Mouse (Mus musculus) layer of hippocampus, adult 9-11 months (tissue): ENCODE data around the gene Kynu.

ENCODE experiments used
- DNase-seq: peaks from one replicate; pipeline ENCODE4 v3.0.0; 2022

The Kynu gene

DNA sequence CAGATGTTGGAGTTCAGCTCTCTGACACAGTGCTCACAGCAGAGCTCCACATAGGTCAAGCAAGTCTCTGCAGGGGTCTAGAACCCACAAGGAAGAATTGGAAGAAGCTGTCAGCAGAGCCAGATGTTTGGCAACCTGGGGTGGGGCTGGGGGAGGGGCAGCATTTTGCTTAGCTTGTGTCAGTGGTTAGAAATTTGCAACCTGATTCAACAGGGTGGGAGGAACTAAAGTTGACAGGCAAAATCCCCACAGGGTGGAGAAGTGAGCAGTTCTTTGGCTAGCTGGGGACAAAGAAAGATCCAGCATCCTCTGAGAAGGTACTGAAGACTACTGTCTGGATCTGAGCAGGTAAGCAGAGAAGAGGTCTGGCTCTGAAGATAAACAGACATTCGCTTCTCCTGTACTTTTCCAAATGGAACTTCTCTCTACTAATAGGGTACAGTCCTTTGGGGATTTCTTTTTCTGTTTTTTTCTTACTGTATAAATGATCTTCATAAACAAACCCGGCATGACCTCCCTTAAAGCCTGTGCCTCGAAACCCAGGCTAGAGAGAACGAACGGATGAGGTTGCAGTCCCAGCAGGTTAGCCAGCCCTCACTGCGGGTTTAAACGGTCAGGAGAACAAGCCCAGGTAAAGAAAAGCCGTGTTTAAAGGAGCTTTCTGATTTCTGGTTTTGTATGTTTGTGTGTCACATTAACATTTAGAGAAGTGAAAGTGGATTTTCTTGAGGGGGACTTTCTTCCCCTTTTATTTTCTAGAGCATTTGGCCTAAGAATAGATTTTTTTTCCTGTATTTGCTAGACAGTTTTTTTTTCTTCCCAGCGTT lies at the start of gene Kynu:
Kynu (plus strand) TSS at position 268 of the 827 bp plus-strand sequence.
- no peak for DNase-seq

DNA sequence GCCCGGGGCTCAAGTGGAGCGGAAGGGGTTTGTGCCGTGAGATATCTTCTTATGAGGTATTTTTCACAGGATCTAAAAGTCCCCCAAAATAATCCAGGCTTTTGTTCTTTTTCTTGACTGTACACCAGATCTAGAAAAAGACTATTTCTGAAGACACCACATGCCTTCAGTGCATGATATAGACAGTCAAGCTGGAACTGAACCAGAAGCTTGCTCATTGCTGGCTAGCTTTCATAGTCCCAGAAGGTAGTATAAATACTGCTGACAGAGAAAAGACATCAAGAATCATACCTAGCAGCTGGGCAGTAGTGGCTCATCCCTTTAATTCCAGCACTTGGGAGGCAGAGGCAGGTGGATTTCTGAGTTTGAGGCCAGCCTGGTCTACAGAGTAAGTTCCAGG lies 48.9 kb upstream of the Kynu start:
- peak; percentile 29 for DNase-seq

DNA sequence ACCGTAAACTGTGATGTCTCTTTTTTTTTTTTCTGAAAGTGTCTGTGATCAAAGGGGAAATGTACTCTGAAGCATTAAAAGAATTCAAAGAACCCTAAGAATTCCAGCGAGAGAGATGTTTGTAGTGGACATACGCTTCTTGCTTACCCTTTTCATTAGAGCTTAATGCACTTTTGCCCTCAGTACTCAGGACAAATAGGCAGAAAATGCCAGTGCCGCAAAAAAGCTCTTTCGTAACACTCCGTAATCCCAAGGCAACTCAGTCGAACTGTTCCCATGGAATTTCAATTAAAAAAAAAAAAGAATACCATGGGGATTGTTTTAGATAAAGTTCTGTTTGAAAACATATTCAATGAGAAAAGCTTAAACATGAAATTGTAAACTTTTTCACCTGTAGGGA lies 41.3 kb upstream of the Kynu start:
- no peak for DNase-seq

DNA sequence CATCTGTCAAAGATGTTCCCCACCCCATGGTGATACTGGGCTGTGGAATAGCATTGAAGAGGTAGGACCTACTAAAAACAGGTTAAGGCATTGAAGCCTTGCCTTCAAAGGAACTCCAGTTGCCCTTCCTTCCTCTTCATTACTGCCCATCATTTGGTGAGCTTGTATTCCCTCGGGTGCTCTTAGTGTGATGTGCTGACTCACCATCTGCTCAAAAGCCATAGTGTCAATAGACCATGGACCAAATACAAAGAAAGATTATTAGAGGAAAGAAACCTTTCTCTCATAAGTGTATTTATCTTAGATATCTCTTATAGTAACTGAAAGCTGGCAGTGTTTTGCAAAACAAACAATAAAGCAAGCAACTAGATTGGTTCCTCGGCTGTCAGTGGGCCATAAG lies 20.7 kb upstream of the Kynu start:
- no peak for DNase-seq

DNA sequence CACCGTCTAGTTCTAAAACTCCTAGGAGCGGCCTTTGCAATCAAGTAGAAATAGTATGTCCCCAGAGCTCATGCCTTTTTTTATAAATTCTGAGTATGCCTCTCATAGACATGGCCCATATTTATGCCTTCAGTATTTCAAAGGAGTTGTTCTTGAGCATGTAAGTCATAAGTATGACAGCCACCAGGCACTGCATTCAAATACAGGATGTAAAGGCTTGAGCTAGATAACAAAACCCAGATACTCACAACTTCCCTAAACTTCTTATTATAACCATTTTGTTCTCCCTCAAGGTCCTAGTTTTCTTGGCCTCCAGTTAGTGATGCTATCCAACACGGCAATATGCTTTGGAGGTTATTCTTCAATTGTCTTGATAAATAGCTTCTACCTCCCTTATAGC lies 12.5 kb upstream of the Kynu start:
- DNase-seq, result no peak

DNA sequence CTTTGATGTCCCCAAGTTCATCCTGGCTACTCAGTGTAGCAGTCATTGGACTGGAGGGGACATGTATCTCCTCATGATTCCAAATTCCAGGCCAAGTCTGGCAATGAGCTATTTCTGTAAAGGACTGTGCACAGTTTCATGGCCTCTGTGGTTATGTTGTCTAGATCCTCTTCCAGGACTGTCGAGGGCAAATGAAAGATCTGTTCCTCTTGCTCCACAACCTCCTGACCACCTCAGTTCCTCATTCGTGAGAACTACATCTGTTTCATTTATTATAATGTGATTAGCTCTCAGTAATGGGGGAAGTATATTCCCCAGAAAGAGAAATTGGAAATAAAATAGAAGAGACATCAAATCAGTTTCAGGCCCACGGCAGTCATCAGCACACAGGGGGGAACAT lies 9.5 kb upstream of the Kynu start:
- no peak for DNase-seq

DNA sequence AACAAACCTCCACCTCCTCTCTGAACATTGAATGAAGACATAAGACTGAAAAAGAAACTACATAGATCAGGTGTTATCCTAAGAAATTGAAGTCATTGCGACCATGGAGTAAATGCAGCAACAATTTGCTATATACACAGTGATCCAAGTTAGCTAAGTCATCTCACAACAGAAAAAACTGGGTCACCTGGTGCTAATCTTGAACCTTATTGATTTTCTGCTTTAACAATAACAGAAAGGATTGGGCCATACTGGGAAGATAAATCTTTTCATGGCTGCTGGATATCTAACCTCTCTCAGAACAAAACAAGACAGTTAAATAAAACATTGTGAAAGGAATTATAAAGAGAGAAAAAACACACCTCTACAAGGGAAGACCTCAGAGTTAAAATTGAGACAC lies 8.7 kb upstream of the Kynu start:
- DNase-seq, result no peak

DNA sequence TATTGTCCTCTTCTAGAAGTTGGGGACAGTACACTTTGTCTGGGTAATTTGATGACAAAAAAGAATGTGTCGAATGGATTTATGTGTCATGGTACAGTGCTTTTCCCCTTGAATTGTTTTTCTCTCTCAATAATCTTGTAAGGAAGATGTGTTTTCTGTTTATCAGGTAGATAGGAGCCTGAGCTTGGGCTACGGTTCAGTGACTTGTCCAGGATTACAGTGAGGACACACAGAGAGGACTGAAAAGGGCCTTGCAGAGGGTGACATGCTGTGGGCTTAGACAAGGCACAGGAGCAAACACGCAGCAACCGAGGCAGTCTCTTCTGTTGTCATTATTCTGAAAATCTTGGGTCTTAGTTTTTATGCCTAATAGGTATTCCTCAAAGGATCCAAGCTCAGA lies 913 bp upstream of the Kynu start:
- no peak for DNase-seq

DNA sequence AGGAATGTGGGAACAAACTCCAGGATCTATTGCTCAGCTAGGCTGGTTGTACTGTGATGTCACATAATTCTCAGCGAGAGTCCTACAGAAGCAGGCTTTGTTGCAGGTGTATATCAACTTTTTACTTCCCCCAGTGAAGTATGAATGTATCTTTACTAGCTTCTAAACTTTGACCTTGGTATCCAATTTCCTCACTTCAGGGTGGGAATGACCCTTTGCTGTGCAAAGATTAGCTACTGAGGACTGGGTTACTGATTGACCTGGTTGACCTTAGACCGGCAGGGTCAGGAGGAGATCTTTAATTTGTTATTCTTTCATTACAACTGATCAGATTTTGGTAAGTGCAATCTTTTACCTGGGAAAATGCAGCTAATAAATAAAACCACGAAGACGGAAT lies 758 bp downstream of the Kynu start:
- no peak for DNase-seq

DNA sequence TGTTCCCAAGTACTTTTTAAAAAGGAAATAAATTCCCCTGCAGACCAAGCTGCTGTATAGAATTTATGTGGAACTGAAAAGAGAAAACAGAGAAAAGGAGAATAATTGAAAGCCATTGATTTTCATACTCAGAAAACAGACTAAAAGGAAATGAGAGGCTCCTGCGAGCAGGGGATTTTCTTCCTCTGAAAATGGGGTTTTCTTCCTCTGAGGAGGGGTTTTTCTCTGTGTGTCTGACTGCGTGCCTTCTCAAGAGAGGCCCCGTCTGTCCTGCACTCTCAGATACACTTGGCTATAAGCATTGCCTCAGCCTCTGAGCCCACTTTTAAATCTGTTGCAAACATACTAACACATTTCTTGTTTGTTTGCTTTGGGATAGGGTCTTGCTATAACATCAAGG lies 1.9 kb downstream of the Kynu start:
- DNase-seq, result no peak

DNA sequence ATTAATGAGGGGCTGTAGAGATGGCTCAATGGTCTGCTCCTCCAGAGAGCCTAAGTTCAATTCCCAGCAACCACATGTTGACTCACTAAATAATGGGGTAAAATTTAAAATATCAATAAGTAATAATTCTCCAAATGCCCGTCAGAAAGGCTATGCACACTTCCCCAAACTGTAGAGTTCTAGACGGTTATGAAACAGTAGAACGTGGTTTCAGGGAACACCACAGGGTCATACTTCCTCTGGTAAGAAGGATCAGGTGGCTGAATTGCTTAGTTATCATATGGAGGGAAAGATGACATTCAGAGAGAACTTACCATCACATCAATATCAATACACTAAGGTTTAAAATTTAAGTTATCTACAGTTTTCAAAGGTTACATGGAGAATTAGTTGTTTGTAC lies 6.1 kb downstream of the Kynu start:
- no peak for DNase-seq

DNA sequence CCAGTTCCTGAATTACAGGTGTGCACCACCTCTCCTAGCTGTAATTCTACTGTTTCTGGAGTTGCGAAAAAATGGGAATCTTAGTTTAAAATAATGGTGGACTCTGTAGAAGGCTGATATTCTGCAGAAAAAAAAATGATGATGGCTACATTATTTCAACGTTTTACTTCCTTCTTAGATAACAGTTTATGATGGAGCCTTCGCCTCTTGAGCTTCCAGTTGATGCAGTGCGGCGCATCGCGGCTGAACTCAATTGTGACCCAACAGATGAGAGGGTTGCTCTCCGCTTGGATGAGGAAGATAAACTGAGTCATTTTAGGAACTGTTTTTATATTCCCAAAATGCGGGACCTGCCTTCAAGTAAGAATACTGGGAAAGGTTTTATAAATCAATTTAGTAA lies 7.7 kb downstream of the Kynu start:
- no peak for DNase-seq

DNA sequence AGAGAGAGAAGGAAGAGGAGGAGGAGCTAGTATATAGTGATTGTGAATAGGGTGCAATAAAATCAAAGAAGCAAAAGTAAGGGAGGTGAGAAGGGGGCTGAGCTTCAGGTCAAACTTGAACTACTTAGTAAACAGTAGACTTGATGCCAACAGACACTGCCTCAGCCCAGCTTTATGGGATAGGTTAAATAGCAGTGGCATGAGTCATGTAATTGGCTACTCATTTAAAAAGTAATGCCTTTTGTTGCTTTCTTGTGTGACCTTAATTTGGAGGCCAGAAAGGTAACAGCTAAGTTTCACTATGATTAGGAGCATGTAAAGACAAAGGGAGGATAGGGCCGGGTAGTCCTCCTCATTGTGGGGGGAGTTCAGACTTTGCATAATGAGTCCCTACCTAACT lies 13.3 kb downstream of the Kynu start:
- DNase-seq, result no peak

DNA sequence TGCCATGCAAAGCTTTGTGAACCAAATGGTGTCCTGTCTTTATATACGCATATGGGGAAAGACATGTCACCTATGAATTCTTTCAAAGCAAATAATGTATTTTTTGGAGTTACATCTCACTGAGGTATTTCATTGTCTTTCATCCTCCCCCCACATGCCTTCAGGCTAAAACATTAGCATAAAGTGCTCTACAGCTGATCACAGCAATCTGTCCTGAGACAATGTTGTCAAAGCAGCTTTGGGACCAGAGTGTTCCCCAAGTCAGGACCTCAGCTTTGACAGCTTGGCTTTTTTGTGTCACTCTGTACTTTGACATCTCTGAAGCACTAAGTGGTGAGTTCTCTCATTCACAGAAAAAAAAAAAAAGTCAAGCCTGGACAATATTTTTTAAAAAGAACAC lies 18.4 kb downstream of the Kynu start:
- no peak for DNase-seq

DNA sequence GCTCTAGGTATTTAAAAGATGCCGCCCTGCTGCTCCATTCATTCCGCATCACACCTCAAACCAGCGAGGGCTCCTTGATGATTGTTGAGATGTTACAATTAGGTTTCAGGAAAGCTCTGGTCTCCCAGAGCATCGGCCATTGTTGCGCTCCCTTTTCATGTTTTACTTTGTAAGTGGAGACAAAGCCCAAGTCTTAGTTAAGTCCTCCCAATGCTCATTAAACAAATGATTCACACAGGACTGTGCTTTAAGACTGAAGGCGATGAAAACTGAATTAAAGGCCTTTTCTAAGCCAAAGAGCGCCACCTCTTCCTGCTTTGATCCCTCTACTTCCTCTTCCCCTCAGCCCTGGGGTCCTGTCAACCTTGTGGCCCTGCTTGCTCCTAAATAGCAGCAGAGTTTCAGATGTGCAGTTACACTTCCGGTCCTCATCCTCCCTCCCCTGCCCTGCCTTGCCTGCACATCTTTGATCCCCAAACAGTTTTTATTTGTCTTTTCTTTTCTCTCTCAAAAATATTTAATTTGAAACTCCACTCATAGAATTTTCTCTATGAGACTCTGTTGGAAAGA lies 28.2 kb downstream of the Kynu start:
- DNase-seq, result no peak

DNA sequence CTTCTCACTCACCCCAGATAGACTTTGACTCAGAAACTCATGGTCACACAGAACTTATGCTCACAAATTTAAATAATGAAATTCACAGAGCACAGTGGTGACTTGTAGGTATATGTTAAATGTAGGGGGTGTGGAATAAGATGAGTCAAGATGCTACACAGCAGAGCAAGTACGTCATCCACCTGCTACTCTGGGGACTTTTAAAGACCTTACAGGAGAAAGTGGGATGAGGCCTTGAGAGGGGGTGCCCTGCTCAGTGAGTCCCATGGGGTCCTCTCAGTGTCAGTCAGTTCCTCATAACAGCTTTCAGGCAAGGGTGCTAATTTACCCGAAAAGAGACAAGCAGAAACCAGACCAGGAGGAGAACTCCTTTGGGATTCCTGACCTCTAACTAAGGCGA lies 30.4 kb downstream of the Kynu start:
- DNase-seq, result no peak

DNA sequence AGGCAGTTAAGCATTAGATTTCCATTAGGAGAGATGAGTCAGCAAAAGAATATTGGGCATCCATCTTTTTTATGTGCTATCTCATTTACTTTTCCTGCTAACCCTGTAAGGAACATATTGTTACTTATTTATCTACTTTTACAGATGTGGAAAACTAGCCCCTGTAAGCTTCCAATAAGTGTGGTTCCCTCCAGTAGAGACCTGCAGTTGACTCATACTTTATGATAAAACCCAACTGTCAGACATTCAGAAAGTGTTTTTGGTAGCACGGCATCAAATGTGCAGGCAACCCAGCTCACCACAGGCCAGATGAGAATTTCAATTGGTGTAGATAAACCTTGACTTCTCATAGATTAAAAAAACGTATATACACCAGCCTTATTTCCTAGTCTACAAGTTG lies 32.7 kb downstream of the Kynu start:
- DNase-seq, result no peak

DNA sequence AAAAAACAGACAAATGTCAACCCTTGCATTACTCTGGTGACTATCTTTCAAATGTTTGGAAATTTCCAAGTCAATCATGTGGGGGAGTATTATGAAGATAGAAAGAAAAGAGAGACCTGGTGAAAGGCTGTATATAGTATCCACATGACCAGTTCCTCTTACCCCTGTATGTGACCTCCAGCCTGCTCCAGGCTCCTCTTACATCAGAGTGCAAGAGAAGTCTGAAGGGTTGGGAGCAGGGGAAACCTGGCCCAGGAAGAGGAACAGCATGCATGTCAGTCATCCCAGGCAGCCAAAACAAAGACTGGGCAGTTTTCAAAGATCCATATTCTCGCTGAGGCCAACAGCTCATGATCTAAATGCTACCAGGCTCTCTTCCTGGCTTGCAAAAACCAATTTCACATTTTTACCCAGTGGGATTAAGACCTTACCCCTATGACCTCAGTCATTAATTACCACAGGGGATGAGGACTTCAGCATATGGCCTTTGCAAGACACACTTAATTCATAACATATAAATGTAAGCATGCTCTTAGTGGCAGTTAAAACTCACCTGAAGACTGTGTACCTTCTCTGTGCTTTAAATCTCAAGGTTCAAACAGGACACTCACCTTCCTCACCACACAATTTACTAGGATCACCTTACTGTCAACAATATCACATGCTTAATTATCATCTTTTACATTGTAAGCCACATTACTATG lies 37.0 kb downstream of the Kynu start:
- no peak for DNase-seq

DNA sequence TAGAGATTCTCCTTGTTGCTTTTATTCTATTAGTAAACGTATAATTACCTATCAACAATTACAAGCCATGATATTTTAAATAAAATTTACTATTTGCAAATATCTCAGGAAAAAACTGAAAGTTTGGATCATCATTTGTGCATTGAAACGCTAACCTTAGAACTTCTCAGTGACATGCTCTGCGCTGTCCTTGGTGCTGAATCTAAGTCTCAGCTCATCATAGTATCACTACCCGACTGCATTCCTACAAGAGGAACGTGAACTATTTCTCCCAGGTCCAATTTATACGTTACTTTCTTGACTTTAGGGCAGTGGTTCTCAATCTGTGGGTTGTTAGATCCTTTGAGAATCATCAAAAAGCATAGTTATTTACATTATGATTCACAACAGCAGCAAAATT lies 58.4 kb downstream of the Kynu start:
- no peak for DNase-seq

DNA sequence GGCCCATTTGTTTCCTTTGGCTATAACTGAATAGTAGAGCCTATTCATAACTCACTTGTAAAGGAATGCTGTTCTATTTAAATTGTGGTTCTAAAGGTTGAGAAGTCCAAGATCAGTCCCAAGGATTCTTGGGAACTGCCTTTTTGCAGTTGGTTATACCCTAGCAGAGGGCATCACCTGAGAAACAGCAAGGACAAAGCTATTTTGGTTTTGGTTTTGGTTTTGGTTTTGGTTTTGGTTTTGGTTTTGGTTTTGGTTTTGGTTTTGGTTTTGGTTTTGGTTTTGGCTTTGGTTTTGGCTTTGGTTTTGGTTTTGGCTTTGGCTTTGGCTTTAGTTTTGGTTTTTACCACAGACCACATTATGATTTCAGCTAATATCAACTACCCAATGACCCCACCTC lies 66.0 kb downstream of the Kynu start:
- DNase-seq, result no peak

DNA sequence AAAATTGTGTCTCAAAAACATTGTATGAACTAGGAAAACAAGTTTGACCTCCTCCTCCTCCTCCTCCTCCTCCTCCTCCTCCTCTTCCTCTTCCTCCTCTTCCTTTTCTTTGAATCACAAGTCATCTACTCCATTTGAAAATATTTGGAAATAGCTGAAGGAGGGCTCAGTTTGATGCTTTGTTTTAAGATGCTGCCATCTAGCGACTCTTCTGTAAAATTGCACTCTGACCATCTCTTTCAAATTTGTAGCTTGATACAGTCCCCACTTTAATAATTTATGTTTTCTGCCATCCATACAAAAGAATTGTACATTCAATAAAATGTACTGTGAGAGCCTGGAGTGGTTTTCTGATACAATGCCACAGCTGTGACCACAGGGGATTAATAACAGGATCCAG lies 67.7 kb downstream of the Kynu start:
- no peak for DNase-seq

DNA sequence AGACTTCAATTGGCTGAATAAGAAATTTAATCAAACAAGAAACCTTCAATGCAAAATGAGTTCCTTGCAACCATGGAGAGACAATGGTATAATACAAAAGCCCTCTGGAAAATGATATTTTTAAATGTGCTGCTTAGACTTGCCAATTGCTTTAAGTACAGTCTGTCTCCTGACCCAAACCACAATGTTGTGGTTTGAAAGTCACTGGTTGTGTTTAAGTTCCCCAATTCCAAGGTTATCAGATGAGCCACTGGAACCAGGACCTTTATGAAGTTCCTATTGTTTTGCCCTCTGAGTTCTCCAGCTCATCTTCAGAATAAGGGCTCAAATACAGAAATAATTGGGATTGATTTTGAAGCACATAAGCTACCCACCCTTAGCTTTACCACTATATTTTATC lies 76.7 kb downstream of the Kynu start:
- no peak for DNase-seq

DNA sequence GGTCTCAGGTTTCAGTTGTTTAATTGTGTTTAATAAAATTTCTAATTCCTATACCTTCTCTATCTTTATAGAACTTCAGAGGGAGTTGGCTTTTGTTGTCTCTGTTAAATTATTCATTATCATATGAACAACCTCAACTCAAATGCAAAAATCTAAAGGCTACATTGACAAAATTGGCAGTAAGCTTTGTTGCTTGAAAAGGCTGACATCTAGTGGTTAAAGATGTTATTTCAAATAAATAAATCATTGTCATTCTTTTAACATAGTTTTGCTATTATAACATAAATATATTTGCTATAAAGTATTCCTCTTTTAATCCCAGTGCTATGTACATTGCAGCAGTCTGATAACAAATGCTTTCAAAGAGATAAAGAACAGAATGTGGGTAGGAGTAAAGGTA lies 81.4 kb downstream of the Kynu start:
- no peak for DNase-seq

DNA sequence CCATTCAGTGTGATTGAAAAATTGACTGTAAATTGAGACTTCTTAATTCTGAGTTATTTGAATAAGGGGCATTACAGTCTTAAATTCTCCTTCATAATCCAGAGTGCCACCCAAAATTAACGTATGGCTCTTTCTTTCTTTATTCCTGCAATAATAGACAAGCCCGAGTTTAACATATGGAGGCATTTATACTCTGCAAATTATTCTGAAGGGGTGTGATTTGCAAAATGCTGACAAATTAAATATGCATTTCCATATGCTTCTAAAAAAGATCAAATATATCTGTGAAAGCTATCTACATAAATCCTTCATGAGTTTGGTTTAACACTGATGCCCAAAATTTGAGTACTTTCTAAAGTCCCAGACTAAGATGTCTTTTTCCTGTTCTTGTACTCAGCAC lies 91.8 kb downstream of the Kynu start:
- DNase-seq, result no peak

DNA sequence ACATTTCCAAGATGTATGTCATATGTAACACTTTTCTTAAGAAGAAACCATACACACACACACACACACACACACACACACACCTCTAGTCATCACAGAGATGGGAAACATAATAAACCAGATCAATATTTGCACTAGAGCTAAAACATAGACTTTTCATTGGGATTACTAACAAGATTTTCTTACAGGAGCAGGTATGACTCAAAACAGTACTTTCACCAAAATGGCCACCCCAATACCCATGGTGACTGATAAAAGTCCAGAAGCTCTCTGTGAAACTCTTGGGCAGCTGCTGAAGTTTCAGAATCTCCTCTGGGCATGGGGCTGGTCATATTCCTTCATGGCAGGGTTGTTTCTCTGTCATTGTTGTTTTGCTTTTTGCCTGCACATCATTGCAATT lies 114.5 kb downstream of the Kynu start:
- no peak for DNase-seq
